Mouse (Mus musculus): ENCODE measurements around the gene Vti1a.

Vti1a gene

GRCm38 (mm10) chr19:55588948-55589896, 273.1 kb downstream of the Vti1a start:
- DNase-seq (ENCODE audit: low spot score in 2 of 2) = no peak

- DNase-seq (ENCODE audit: low spot score in 2 of 2) = no peak
These were observed 277.0 kb downstream of the Vti1a start for GRCm38 (mm10) chr19:55592876-55593691.

GRCm38 (mm10) chr19:55593729-55594444, 277.8 kb downstream of the Vti1a start:
- DNase-seq (ENCODE audit: low spot score in 2 of 2) = no peak

GRCm38 (mm10) chr19:55594451-55594850, 278.4 kb downstream of the Vti1a start:
- no peak for DNase-seq (ENCODE audit: low spot score in 2 of 2)

- DNase-seq (ENCODE audit: low spot score in 2 of 2) = no peak
These were observed 280.0 kb downstream of the Vti1a start for GRCm38 (mm10) chr19:55595945-55596649.

- DNase-seq (ENCODE audit: low spot score in 2 of 2) = no peak
These were observed 280.7 kb downstream of the Vti1a start for GRCm38 (mm10) chr19:55596804-55597203.

GRCm38 (mm10) chr19:55597296-55597695, 281.2 kb downstream of the Vti1a start:
- no peak for DNase-seq (ENCODE audit: low spot score in 2 of 2)

GRCm38 (mm10) chr19:55597951-55598350, 281.9 kb downstream of the Vti1a start:
- DNase-seq (ENCODE audit: low spot score in 2 of 2) = no peak

- DNase-seq (ENCODE audit: low spot score in 2 of 2) = no peak
These were observed 283.0 kb downstream of the Vti1a start for GRCm38 (mm10) chr19:55599124-55599523.

GRCm38 (mm10) chr19:55607725-55608124, 291.6 kb downstream of the Vti1a start:
- no peak for DNase-seq (ENCODE audit: low spot score in 2 of 2)

- DNase-seq (ENCODE audit: low spot score in 2 of 2) = no peak
These were observed 292.8 kb downstream of the Vti1a start for GRCm38 (mm10) chr19:55608858-55609375.

- no peak for DNase-seq (ENCODE audit: low spot score in 2 of 2)
These were observed 293.7 kb downstream of the Vti1a start for GRCm38 (mm10) chr19:55609806-55610205.

GRCm38 (mm10) chr19:55615743-55616142, 299.6 kb downstream of the Vti1a start:
- DNase-seq (ENCODE audit: low spot score in 2 of 2) = no peak

GRCm38 (mm10) chr19:55616276-55616675, 300.2 kb downstream of the Vti1a start:
- no peak for DNase-seq (ENCODE audit: low spot score in 2 of 2)

GRCm38 (mm10) chr19:55616937-55617336, 300.8 kb downstream of the Vti1a start:
- DNase-seq (ENCODE audit: low spot score in 2 of 2) = no peak

- DNase-seq (ENCODE audit: low spot score in 2 of 2) = no peak
These were observed 302.5 kb downstream of the Vti1a start for GRCm38 (mm10) chr19:55618546-55618945.

GRCm38 (mm10) chr19:55620411-55621008, 304.4 kb downstream of the Vti1a start:
- DNase-seq (ENCODE audit: low spot score in 2 of 2) = no peak

GRCm38 (mm10) chr19:55621011-55621625, 305.0 kb downstream of the Vti1a start:
- DNase-seq (ENCODE audit: low spot score in 2 of 2) = peak in 1 of 2 experiments; percentile 28

- DNase-seq (ENCODE audit: low spot score in 2 of 2) = no peak
These were observed 306.7 kb downstream of the Vti1a start for GRCm38 (mm10) chr19:55622821-55623220.

- no peak for DNase-seq (ENCODE audit: low spot score in 2 of 2)
These were observed 307.5 kb downstream of the Vti1a start for GRCm38 (mm10) chr19:55623605-55624004.
